Mouse (Mus musculus) spleen, embryonic (tissue): ENCODE data around the gene Olfr54.
"Not testable (repeated sequence)": the region's sequence is repeated elsewhere in the genome, so short reads cannot be mapped to it uniquely, and the experiment has no call there.

Experiments used
- CTCF ChIA-PET: fragments of 350-600 bp; sonication (Branson Sonifier 250); formaldehyde crosslinking; loops from one replicate; lab custom pipeline; 2022; lab: Charles Lee

The Olfr54 gene

DNA sequence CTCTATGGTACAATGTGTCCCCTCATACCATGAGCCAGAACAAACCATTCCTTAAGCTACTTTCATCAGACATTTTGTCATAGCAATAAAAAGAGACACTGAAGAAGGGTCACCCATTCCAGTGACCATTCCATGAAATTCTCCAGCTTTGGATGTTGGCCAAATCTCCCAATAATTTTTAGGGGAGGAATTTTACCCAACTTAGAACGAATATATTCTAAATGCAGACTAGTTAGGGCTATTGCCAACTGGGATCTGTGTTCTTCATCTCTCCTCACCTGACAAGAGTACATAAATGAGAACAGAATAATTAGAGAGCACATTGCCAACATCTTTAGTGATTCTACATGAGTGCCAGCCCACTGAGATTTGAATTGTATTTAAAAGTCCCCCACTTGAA is at the start of gene Olfr54:
Olfr54 (plus strand) TSS at position 301 of the 400 bp plus-strand sequence.
- CTCF ChIA-PET, result no interaction called here

DNA sequence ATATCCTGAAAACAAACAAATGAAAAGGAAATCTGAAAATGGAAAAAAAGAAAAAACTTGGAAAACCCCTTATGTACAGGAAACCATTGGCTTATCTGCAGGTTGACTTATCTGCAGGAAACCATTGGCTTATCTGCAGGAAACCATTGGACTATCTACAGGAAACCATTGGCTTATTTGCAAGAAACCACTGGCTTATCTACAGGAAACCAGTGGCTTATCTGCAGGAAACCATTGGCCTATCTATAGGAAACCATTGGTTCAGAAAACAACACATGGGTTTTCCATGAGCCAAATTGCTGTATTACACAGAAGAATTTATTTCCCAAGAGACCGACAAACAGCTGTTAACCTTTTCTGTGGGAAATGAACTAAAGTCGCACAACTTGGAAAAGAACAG is 49.1 kb upstream of the Olfr54 start:
- CTCF ChIA-PET, result no interaction called here

DNA sequence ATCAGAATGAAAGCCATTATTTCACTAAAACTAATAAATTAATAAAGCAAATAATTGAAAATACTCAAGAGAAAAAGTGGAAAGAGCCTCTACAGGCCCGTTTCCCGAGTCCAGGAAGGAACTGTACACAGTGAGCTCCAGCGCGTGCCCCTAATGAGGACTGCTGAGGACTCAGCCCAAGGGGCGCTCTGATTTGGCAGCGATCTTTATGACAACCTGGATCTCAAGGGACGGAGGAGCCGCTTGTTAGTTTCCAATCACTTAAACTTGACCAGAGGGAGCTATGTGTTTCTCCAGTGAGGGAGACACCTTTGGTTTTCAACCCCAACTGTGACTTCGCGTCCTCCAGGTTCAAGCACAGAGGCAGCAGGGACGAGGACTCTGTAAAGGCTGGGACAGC is 47.8 kb upstream of the Olfr54 start, which contains the start of gene Olfr1378:
Olfr1378 (plus strand) TSS at position 301 of the 400 bp plus-strand sequence.
- CTCF ChIA-PET, result no interaction called here

DNA sequence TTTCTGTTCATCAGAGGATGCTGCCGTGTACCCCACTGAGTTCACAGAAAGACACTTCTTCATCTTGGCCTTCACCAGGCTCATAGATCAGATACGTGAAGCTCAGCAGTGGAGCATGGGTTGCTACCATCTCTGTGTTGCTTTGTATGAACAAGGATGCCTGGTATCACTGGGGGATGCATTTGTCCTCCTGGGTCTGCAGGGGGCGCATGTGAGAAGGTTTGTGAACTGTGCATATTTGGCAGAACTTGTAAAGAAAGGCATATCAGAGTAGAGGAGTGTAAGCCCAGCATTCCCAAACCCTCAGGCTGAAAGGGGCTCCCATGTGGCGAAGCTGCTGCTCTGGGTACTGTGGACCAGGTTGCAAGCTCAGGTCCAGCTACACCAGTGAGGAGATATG is 36.8 kb upstream of the Olfr54 start:
- CTCF ChIA-PET, result no interaction called here

DNA sequence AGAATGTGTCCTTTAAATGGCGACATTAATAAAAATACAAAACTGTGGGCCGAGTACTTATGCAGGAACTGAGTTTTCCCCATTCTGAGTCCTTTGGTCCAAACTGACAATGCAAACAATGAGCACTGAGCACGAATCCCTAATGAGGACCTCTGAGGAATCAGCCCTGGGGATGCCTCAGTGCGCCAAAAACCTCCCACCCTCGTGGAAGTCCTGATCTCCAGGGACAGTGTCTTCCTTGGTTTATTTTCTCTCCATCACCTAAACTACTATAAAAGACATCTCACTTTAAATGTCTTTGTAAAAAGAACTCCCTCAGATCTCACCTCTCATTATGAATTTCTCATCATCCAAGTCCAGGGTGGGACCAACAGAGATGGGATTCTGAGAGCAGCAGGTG is 32.4 kb upstream of the Olfr54 start, which contains the start of gene Olfr1377:
Olfr1377 (plus strand) TSS at position 301 of the 400 bp plus-strand sequence.
- CTCF ChIA-PET, result no interaction called here

DNA sequence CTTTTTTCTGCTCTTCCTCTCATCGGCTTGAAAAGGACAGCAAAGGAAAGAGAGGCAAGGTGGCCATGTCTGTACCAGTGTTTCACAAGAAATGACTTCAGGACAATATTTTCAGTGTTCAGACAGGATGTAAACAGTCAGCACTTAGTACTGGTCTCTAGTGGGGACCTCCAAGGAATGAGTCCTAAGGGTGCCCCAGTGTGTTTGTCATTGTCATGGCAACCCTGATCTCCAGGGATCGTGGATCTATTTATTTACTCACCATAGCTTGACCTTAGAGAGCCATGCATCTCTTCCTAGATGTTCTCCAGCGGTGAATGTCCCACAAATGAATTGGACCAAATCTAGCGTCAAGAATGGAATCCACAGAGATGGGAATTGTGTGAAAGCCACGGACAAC is 10.7 kb upstream of the Olfr54 start, which contains the start of gene Olfr51:
Olfr51 (plus strand) TSS at position 301 of the 400 bp plus-strand sequence.
- CTCF ChIA-PET, result no interaction called here

DNA sequence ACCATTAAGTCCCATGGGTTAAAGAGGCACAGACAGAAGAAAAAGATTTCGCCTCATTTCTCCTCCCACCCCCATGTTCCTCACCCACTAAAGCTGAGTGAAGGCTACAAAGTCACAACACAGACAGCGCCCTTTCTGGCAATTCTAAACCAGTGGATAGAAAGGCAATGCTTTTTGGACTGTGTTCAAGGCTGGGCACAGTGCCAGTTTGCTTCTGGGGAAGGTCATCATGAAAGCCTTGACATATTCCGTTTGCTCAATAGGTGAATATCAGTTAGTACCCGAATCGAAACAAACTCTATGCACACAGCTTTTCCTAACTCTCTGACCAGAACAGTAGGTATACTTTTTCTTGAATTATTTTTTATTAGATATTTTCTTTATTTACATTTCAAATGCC is 2.2 kb upstream of the Olfr54 start:
- CTCF ChIA-PET, result no interaction called here

DNA sequence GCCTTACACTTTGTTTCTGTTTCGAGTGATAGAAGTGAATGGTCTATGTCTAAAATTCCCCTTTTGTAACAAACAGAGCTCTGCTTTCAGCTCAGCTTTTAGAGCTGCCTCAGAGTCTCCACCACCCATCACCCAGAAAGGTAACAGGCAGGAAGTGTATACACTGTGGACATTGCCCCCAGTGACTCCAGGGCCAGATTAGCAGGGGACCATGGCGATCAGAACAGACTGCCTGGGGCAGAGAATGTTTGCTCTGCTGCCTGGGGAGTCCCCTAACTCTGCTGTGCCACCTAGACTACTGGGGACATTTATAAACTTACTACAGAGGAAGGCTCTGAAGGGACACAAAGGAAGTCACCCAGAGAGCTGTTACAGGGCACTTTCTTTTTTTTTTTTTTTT is 2.3 kb downstream of the Olfr54 start:
- CTCF ChIA-PET, result no interaction called here

DNA sequence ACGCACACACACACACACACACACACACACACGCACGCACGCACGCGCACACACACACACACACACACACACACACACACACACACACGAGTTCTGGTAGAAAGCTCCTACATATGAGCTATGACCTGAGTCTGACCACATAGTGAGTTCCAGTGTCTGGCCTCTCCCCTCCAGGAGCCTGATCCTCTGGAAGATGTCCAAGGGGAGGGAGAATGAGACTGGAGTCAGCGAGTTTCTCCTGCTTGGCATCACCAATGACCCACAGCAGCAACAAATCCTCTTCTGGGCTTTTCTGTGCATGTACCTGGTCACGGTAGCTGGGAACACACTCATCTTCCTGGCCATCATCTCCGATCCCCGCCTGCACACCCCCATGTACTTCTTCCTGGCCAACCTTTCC is 12.8 kb downstream of the Olfr54 start:
- CTCF ChIA-PET, result not testable (repeated sequence)

DNA sequence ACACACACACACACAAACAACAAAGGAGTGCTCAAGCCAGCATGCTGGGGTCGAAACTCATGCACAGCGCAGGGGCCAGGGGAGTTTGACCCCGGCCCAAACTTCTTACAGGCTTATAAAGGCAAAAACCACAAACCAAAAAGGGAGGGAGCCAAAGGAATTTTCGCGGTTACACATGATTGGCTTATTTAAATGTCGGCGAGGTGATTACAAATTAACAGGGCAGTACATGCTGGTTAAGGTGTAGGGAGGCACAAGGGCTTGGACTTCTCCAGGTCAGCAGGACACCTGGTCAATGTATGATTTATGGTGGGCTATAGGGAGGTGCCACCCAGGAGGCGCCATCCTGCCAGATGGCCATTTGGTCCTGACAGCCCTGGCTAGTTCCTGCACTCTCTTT is 15.3 kb downstream of the Olfr54 start:
- CTCF ChIA-PET, result not testable (repeated sequence)

DNA sequence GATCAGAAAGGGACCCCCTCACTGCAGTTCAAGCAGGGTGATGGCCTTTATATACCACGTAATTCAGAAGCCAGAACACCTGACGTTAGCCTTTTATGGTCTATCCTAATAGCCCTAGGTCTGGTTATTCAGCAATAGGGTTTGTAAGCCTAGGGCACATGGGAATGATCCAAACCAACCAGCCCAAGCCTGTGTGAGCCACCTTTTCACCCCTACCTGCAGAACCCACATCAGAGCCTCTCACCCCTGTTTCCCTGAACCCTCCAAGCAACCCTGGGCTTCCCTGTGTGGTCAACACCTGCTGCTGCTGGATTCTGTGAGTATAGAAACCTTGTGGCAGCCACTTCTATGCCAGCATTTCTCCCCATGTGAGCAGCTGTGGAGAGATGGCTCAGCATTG is 16.2 kb downstream of the Olfr54 start:
- CTCF ChIA-PET, result no interaction called here

DNA sequence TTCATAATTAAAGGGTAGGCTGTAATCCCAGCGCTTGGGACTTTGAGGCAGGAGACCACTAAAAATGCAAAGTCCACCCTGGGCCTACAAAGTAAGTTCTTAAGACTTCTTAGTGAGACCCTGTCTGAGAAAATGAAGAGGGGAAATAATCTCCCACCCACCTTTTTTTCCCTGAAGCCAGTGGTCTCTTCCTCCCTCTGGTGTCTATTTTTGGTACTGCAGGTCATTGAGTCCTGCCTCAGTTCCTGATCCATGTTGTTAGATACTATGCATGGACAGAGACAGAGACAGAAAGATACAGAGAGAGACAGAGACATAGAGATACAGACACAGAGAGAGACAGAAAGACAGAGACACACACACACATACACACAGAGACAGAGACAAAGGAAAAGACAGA is 18.8 kb downstream of the Olfr54 start:
- CTCF ChIA-PET, result no interaction called here

DNA sequence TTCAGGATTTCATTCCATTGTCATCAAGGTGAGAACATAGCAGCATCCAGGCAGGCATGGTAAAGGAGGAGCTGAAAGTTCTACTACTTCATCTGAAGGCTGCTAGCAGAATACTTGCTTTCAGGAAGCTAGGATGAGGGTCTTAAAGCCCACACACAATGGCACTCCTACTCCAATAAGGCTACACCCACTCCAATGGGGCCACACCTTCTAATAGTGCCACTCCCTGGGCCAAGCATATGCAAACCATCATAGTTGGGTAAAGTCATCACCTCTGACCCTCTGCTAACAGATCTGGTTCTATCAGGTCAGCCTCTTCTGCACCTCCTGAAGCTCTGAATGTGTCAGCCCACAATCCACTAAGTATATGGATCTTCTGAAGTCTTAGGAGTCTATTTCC is 20.1 kb downstream of the Olfr54 start:
- CTCF ChIA-PET, result not testable (repeated sequence)

DNA sequence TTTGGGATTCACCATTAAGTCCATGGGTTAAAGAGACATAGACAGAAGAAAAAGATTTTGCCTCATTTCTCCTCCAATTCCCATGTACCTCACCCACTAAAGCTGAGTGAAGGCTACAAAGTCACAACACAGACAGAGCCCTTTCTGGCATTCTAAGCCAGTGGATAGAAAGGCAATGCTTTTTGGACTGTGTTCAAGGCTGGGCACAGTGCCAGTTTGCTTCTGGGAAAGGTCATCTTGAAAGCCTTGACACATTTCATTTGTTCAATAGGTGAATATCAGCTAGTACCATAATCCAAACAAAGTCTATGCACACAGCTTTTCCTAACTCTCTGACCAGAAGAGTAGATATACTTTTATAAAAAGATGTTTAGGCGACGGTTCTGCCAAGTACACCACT is 21.9 kb downstream of the Olfr54 start:
- CTCF ChIA-PET, result no interaction called here

DNA sequence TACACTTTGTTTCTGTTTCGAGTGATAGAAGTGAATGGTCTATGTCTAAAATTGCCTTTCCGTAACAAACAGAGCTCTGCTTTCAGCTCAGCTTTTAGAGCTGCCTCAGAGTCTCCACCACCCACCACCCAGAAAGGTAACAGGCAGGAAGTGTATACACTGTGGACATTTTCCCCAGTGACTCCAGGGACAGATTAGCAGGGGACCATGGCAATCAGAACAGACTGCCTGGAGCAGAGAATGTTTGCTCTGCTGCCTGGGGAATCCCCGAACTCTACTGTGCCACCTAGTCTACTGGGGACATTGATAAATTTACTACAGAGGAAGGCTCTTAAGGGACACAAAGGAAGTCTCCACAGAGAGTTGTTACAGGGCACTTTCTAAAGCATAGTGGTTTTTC is 30.7 kb downstream of the Olfr54 start:
- CTCF ChIA-PET, result not testable (repeated sequence)

DNA sequence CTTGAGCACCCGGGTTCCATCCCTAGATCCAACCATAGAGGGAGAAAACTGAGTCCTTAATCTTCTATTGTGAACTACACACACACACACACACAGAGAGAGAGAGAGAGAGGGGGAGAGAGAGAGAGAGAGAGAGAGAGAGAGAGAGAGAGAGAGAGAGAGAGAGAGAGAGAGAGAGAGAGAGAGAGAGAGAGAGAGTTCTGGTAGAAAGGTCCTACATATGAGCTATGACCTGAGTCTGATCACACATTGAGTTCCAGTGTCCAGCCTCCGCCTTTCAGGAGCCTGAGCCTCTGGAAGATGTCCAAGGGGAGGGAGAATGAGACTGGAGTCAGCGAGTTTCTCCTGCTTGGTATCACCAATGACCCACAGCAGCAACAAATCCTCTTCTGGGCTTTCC is 33.8 kb downstream of the Olfr54 start, which contains the start of gene Olfr1375:
Olfr1375 (plus strand) TSS at position 301 of the 400 bp plus-strand sequence.
- CTCF ChIA-PET, result not testable (repeated sequence)

DNA sequence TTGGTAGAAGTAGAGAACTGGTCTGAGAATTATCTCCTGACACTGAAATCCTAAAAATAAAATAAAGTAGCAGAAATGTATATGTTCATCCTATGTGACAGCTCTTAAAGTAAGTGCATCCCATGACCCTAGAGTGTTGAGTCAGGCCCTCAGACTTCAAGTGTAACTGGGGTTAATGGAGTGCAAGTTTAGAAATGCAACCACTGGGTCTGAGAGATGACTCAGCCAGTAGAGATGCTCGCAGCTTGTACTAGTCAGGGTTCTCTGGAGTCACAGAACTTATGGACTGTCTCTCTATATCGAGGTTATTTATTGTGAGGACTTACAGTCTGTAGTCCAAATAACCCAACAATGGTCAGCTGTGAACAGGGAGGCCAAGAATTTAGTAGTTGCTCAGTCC is 37.6 kb downstream of the Olfr54 start:
- CTCF ChIA-PET, result no interaction called here

DNA sequence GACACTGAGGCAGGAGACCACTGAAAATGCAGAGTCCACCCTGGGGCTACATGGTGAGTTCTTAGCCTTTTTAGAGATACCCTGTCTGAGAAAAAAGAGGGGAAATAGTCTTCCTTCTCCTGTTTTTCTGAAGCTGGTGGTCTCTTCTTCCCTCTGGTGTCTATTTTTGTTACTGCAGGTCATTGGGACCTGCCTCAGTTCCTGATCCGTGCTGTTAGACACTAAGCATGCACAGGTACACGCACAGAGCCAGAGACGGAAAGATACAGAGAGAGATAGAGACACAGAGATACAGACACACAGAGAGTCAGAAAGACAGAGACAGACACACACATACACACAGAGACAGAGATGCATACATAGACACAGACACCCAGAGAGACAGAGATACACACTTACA is 39.2 kb downstream of the Olfr54 start:
- CTCF ChIA-PET, result no interaction called here

DNA sequence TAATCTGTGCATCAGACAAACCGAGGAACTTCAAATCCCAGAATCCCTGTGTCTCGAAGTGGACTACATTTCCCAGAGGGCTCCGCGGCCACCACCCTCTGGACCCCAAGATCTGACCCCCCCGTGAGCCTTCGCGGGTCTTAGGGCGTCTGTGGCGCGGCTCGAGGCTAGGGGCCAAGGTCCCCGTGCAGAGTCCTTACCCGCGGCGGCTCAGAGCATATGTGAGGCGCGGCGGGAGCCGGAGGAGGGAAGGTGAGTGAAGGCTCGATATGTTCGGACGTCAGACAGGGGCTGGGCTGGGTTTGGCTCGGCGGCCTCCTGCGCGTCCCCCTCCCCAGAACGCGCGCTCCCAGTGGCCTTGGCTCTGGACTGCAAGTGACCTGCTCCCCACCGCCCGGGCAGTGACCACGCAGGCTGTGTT is 45.1 kb downstream of the Olfr54 start, which contains the start of gene Zfp354a:
Zfp354a (plus strand) TSS at position 107 of the 421 bp plus-strand sequence.
- CTCF ChIA-PET, result no interaction called here

DNA sequence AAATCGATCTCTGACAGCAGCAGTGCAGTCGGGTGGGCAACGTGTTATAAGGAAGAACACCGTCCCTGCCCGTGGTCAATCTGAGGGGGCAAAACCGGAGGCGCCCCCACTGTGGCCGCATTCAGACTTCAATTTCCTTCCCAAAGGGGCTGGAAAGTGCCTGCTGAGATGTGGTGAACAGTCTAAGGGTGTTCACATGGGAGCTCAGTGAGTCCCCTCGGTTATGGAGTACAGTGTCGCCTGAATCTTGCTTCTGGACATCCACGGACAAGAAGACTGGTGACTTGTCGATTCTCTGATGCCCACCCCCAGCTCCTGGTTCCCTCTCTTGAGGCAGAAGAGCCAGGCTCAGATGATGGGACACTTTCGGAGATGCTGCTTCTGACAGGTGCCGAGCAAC is 45.6 kb downstream of the Olfr54 start:
- CTCF ChIA-PET, result no interaction called here

DNA sequence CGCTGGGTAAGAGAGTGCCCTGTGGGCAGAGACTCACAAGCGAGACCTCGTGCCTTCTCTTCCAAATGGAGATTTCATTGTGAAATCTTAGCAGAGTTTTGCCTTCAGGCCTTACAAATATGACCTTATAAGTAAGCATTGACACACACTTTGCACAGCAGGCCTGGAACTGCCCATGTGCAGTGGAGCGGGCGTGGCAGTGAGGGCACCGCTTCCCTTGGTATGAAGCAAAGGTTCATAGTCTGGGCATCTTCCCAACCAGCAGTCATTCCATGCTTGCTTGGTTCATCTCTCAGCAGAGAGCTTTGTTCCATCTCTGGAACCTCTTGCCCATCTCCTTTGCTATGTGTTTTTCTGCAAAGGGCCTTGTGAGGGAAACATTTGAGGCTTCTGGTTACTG is 46.9 kb downstream of the Olfr54 start:
- CTCF ChIA-PET, result no interaction called here

DNA sequence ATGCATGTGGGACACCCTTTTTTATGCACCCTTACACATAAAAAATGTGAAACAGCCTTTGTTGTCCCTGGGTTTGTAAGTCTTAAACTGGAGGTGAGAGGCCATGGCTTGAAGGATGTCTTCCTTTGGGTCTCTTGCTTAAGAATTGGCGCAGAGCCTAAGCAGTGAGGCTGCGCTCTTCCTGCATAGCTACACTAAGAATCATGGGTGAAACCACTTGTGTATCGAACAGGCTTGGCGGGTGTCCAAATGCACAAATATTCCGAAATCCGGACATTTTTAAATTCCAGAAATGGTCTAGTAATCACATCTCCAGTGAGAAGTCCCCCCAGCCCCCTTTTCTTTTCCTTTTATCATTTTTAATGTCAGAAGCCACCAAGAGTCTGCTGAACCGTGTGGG is 49.2 kb downstream of the Olfr54 start:
- CTCF ChIA-PET, result no interaction called here

DNA sequence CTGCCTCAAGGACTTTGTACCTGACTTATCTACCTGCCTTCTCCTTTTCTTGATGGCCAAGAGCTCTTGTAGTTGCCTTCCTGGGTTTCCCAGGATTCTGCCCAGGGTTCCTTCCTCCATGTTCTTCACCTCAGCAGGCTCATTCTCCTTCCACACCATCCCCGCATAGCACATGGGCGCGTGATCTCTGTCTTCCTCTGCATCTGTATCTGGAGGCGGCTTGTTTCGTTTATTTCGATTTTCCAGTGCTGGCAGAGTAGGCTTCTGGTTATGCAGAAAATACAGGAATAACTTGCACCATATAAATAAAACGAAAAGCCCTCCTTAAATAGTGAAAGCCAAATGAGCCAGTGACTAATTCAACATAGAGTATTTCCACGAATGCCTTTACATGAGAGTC is 49.8 kb downstream of the Olfr54 start:
- CTCF ChIA-PET, result no interaction called here
